Mouse (Mus musculus): ENCODE data around the gene Rfx2. TPM values are rescaled to one million over a fixed set of nuclear protein-coding genes. Genes with fewer than 3 reads are reported as not detected.
A peak's percentile ranks its signal among the peaks of the same experiment; 100 is the strongest.

Rfx2 gene
- polyA plus RNA-seq, 1 experiment from 2014 or later: 5.5 TPM

DNA sequence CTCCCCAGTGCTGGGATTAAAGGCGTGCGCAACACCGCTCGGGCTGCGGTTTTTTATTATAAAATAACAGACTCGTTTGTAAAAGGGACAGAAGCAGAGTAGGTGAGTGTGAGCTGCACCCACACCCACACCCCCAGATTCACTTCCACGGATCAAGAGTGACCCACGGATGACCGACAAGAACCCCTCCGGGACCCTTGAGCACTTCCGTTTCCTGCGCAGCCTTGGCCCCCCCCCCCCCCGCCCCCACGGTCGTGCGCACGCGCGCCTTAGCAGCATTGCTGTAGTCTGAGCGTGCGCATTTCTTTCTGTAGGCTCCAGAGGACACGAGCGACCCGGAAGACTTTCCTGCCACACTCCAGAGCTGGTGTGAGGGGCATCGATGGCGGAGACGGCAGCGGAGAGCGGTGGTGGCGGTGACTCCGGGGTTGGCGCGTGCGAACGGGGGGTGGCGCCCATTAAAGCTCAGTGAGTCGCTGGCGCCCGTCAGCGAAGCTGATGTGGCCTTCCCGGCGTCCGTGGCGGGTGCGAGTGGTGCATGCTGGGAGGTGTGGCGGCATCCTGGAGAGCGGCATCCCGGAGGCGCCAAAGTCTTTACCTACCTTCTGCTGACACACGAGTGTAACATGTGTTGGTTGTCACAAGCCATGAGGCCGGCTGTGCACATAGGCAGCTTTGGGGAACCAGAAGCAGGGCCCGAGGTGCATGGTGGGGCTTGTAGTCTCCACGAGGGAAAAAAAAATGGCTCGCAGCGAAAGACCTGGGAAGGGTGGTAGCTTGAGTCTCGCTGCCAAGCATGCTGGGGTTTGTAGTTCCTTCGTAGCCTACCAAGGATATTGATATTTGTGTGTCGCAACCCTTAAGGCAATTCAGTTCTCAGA, 66.1 kb downstream of the Rfx2 start, which contains the start of gene Dus3l:
Dus3l (plus strand) TSS at position 284 of the 881 bp plus-strand sequence.
- Histone ChIP-seq H3K36me3 (ENCODE audit: control insufficient read depth, insufficient read depth, low read length) (peaks cover 25% of the 10 kb centered on the region), H3K9me3 (replicated peaks; ENCODE audit: control insufficient read depth, low read length) (no peaks in the 10 kb centered on the region), H3K4me1 (ENCODE audit: control insufficient read depth, insufficient read depth, low read length) (peaks cover 21% of the 10 kb centered on the region), H3K9ac (ENCODE audit: low read length) (peak within 1 kb of the TSS; percentile 93), H3K4me3 (replicated peaks; ENCODE audit: low read length) (peak within 1 kb of the TSS; percentile 69), H3K27ac (ENCODE audit: low read length) (peak within 1 kb of the TSS; percentile 97), H3K4me2 (ENCODE audit: low read depth, low read length) (peak within 1 kb of the TSS; percentile 96), H3K27me3 (ENCODE audit: control insufficient read depth, insufficient read depth, low read length) (no peaks in the 10 kb centered on the region)
- WGBS: under 1% methylated on average over 58 of the region's 58 CpGs
- ATAC-seq (ENCODE audit: insufficient read depth, low FRiP score): peak; percentile 77

DNA sequence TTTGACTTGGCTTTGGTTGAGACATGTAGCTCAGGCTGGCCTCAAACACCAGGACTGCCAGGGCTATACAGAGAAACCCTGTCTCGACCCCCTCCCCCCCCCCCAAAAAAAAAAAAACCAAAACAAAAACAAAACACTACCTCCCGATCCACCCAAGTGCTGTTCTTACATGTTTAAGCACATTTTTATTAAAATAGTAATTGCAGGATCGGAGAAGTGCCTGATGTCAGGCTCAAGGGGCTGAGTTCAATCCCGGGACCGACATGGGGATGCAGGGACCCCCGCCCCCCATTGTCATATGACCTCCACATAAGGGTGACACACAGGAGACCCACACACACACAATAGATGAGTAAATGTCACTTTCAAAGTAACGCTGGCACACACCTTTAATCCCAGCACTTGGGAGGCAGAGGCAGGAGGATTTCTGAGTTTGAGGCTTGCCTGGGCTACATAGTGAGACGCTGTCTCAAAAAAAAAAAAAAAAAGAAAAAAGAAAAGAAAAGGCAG, 67.0 kb downstream of the Rfx2 start:
- peak overlapping the region; percentile 96 for H3K4me2 ChIP-seq (ENCODE audit: low read depth, low read length)
- H3K4me3 ChIP-seq (replicated peaks; ENCODE audit: low read length): peak overlapping the region; percentile 69
- no peak overlapping the region; the same call in 1 of the 2 replicates for H3K9ac ChIP-seq (ENCODE audit: low read length)
- no peaks in the 10 kb centered on the region for H3K9me3 ChIP-seq (replicated peaks; ENCODE audit: control insufficient read depth, low read length)
- peak overlapping the region; percentile 97; the same call in 1 of the 2 replicates for H3K27ac ChIP-seq (ENCODE audit: low read length)
- no peaks in the 10 kb centered on the region for H3K27me3 ChIP-seq (ENCODE audit: control insufficient read depth, insufficient read depth, low read length)
- 70% methylated on average over 8 of the region's 8 CpGs for WGBS
- H3K36me3 ChIP-seq (ENCODE audit: control insufficient read depth, insufficient read depth, low read length): peaks cover 16% of the 10 kb centered on the region; the same call in 1 of the 2 replicates
- ATAC-seq (ENCODE audit: insufficient read depth, low FRiP score): no peak
- H3K4me1 ChIP-seq (ENCODE audit: control insufficient read depth, insufficient read depth, low read length): peaks cover 21% of the 10 kb centered on the region

DNA sequence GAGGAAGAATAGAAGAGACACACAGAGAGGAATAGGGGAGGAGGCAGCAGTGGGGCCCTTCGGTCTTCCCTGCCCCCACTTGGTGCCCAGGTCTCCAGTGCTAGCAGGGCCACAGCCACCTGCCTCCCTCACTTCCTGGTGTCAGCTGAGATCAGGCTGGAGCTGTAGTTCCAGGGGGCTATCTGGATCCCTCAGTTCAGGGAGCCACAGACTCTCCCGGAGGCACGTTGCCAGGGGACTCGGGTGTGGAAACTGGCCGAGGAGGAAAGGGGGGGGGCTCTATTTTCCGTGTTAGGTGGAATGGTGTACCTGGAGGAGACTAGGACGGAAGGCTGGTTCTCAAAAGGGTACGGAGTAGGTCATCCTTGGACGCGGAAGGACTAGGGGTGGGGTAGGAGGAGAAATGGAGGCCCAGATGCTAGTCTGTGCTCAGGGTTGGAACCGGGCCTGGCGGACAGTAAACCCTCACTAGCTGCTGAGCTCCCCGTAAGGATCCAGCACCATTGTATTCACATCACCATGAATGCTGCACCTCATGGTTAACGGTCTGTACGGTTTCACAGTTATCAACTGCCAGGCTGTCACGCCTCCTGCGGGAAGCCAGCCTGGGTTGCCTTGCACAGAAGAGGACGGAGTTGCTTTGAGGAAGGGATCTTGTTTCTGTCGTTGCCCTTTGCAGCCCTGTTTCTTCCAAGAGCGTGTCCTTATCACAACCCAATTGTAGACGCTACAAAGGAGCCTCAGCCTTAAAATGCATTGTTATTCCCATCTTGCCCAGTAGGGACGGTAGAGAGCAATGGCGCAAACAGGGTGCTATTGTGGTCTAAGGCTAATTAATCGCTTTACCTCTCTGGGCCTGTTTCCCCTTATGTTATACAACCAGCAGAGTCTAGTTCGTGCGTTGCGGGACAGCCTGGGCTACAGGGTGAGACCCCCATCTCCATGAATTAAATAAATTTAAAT, 67.8 kb downstream of the Rfx2 start:
- ATAC-seq (ENCODE audit: insufficient read depth, low FRiP score): no peak
- Histone ChIP-seq H3K27ac (ENCODE audit: low read length) (peak overlapping the region; percentile 87), H3K9ac (ENCODE audit: low read length) (peak overlapping the region; percentile 74; the same call in 1 of the 2 replicates), H3K4me1 (ENCODE audit: control insufficient read depth, insufficient read depth, low read length) (peaks cover 23% of the 10 kb centered on the region), H3K36me3 (ENCODE audit: control insufficient read depth, insufficient read depth, low read length) (peaks cover 10% of the 10 kb centered on the region; the same call in 1 of the 2 replicates), H3K4me3 (replicated peaks; ENCODE audit: low read length) (no peak overlapping the region), H3K9me3 (replicated peaks; ENCODE audit: control insufficient read depth, low read length) (no peaks in the 10 kb centered on the region), H3K4me2 (ENCODE audit: low read depth, low read length) (no peak overlapping the region), H3K27me3 (ENCODE audit: control insufficient read depth, insufficient read depth, low read length) (no peaks in the 10 kb centered on the region)
- whole genome bisulfite sequencing: 43% methylated on average over 27 of the region's 27 CpGs

DNA sequence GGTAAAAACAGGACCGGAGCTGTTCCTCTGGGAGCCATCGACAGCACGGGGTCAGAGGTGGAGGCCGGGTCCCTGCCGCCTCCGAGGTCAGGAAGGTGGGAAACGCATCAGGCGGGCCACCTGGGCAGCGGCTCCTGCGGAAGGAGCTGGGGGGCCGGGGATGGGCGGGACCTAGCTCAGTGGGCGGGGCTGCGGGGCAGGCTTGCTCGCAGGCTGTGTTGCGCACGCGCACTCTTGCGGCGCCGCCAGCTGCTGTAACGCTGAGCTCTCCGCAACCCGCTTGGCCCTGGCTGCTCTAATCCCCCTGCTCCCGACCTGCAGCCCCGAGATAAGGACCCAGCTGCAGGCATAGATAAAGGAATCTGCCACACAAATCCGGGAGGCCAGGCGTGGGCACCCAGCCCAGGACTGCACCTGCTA, 68.8 kb downstream of the Rfx2 start:
- Histone ChIP-seq H3K9me3 (replicated peaks; ENCODE audit: control insufficient read depth, low read length) (no peaks in the 10 kb centered on the region), H3K9ac (ENCODE audit: low read length) (peak overlapping the region; percentile 74), H3K4me2 (ENCODE audit: low read depth, low read length) (peak overlapping the region; percentile 80), H3K27ac (ENCODE audit: low read length) (peak overlapping the region; percentile 87), H3K27me3 (ENCODE audit: control insufficient read depth, insufficient read depth, low read length) (no peaks in the 10 kb centered on the region), H3K4me3 (replicated peaks; ENCODE audit: low read length) (peak overlapping the region; percentile 52), H3K36me3 (ENCODE audit: control insufficient read depth, insufficient read depth, low read length) (0 out of 2 replicates have a peak, but pooled peaks cover 5% of the 10 kb centered on the region), H3K4me1 (ENCODE audit: control insufficient read depth, insufficient read depth, low read length) (peaks cover 32% of the 10 kb centered on the region)
- WGBS: 0% methylated on average over 28 of the region's 28 CpGs
- peak; percentile 51 for ATAC-seq (ENCODE audit: insufficient read depth, low FRiP score)

DNA sequence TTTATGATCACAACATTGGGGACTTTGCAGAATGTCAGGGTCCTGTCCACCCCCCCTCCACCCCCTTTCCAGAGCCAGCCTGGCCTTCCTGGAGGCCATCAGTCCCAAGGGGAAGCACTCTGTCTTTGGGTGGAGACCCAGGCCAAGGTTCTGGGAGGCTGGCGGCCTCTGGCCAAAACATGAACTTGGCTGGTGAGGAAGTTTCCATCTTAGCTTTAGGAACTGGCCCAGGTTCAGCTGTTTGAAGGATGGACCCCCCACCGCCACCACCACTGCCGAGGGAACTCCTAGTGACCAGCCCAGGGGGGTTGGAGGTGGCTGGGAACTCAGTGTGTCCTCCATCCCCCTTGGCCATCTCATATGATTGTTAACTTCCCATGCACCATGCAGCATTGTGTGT, 69.7 kb downstream of the Rfx2 start:
- 65% methylated on average over 3 of the region's 3 CpGs for WGBS
- H3K4me1 ChIP-seq (ENCODE audit: control insufficient read depth, insufficient read depth, low read length): peaks cover 34% of the 10 kb centered on the region
- no peaks in the 10 kb centered on the region for H3K9me3 ChIP-seq (replicated peaks; ENCODE audit: control insufficient read depth, low read length)
- no peak overlapping the region for H3K27ac ChIP-seq (ENCODE audit: low read length)
- no peak for ATAC-seq (ENCODE audit: insufficient read depth, low FRiP score)
- H3K4me3 ChIP-seq (replicated peaks; ENCODE audit: low read length): no peak overlapping the region
- no peak overlapping the region for H3K4me2 ChIP-seq (ENCODE audit: low read depth, low read length)
- H3K27me3 ChIP-seq (ENCODE audit: control insufficient read depth, insufficient read depth, low read length): peaks cover 7% of the 10 kb centered on the region
- H3K36me3 ChIP-seq (ENCODE audit: control insufficient read depth, insufficient read depth, low read length): no peaks in the 10 kb centered on the region
- no peak overlapping the region for H3K9ac ChIP-seq (ENCODE audit: low read length)

DNA sequence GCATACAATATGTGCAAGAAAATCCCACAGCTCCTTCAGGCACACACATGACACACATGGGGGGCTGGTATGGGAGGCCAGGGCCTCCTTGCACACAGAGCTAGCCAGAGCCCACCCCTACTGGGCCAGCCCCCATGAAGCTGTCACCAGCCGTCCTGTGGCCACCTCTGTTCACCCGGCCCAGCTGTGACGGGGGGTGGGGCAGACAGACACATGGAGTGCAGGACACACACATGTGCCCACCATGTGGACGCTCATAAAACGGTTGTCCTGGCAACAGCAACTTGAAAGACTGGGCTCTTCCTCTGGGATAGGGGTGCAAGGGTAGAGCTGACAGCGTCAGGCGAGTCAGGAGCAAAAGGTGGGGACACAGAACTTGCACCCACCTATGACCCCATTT, 71.6 kb downstream of the Rfx2 start:
- no peak overlapping the region for H3K27ac ChIP-seq (ENCODE audit: low read length)
- no peak overlapping the region for H3K9ac ChIP-seq (ENCODE audit: low read length)
- H3K36me3 ChIP-seq (ENCODE audit: control insufficient read depth, insufficient read depth, low read length): no peaks in the 10 kb centered on the region
- no peak for ATAC-seq (ENCODE audit: insufficient read depth, low FRiP score)
- peaks cover 34% of the 10 kb centered on the region for H3K4me1 ChIP-seq (ENCODE audit: control insufficient read depth, insufficient read depth, low read length)
- WGBS: 58% methylated on average over 7 of the region's 7 CpGs
- peaks cover 23% of the 10 kb centered on the region for H3K27me3 ChIP-seq (ENCODE audit: control insufficient read depth, insufficient read depth, low read length)
- no peak overlapping the region for H3K4me2 ChIP-seq (ENCODE audit: low read depth, low read length)
- no peaks in the 10 kb centered on the region for H3K9me3 ChIP-seq (replicated peaks; ENCODE audit: control insufficient read depth, low read length)
- H3K4me3 ChIP-seq (replicated peaks; ENCODE audit: low read length): no peak overlapping the region

DNA sequence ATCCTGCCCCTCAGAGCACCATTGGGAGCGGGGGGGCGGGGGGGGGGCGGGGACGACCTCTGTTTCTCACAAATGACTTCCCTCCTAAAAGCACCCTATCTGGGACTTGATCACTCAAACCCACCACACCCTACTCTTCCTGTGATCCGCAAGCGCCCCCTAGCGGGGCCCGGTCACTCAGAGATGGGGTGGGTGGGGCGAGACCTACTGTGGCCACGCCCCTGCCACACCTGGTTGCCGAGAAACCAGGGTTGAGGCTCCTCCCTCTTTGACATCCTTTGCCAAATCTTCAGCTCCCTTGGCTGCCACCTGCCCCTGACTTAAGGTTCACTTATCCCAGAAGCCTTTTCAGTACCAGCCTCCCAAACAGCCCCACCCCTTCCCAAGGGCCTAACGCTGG, 72.7 kb downstream of the Rfx2 start:
- Histone ChIP-seq H3K27me3 (ENCODE audit: control insufficient read depth, insufficient read depth, low read length) (peaks cover 33% of the 10 kb centered on the region), H3K36me3 (ENCODE audit: control insufficient read depth, insufficient read depth, low read length) (no peaks in the 10 kb centered on the region), H3K4me1 (ENCODE audit: control insufficient read depth, insufficient read depth, low read length) (peaks cover 33% of the 10 kb centered on the region), H3K4me3 (replicated peaks; ENCODE audit: low read length) (peak overlapping the region; percentile 63; the same call in 1 of the 2 replicates), H3K9me3 (replicated peaks; ENCODE audit: control insufficient read depth, low read length) (no peaks in the 10 kb centered on the region), H3K4me2 (ENCODE audit: low read depth, low read length) (peak overlapping the region; percentile 100), H3K9ac (ENCODE audit: low read length) (peak overlapping the region; percentile 11; the same call in 1 of the 2 replicates), H3K27ac (ENCODE audit: low read length) (no peak overlapping the region)
- no peak for ATAC-seq (ENCODE audit: insufficient read depth, low FRiP score)
- WGBS: 5% methylated on average over 12 of the region's 12 CpGs

DNA sequence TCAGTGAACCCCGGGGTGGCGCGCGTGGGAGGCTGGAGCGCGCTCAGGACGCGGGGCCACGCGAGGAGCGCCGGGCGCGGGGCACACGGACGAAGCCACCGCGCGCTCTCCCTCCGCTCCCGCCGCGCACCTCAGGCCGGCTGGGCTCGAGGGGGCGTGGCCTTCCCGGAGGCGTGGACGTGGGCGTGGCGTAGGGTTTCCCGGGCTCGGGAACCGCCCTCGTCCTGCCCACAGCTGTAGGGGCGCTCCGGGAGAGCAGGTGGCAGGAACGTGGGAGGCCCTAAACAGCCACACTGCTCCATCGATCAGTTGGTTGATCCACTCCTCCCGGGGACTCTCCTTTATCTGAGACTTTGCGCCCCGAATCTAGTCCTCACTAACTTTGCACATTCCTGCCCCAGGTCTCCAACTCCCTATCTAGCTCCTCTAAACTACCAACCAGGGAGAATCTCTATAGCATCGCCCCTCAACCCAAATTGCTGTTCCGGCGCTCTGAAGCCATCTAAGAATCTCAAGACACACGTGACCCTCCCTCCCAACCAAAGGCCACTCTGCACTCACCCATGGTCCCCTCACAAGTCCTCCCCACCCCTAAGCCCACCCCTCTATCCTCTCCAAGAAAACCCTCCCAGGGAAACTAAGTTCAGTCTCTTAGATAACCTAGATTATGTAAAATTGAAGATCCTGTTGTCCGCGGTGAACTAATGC, 73.2 kb downstream of the Rfx2 start, which contains the start of gene Nrtn:
Nrtn (minus strand) TSS at position 115 of the 708 bp plus-strand sequence.
- no peaks in the 10 kb centered on the region for H3K9me3 ChIP-seq (replicated peaks; ENCODE audit: control insufficient read depth, low read length)
- no peak within 1 kb of the TSS for H3K27ac ChIP-seq (ENCODE audit: low read length)
- ATAC-seq (ENCODE audit: insufficient read depth, low FRiP score): peak; percentile 77
- H3K4me3 ChIP-seq (replicated peaks; ENCODE audit: low read length): peak within 1 kb of the TSS; percentile 63
- H3K9ac ChIP-seq (ENCODE audit: low read length): peak within 1 kb of the TSS; percentile 85
- H3K36me3 ChIP-seq (ENCODE audit: control insufficient read depth, insufficient read depth, low read length): no peaks in the 10 kb centered on the region
- H3K4me2 ChIP-seq (ENCODE audit: low read depth, low read length): peak within 1 kb of the TSS; percentile 100
- peaks cover 38% of the 10 kb centered on the region for H3K27me3 ChIP-seq (ENCODE audit: control insufficient read depth, insufficient read depth, low read length)
- under 1% methylated on average over 48 of the region's 48 CpGs for WGBS
- H3K4me1 ChIP-seq (ENCODE audit: control insufficient read depth, insufficient read depth, low read length): peaks cover 27% of the 10 kb centered on the region
